Mouse (Mus musculus) cortical plate, adult 2 months (tissue): ENCODE results near the gene 1700029P11Rik. TPM values are rescaled to one million over a fixed set of nuclear protein-coding genes. Genes with fewer than 3 reads are reported as not detected.
"Not testable (repeated sequence)": the region's sequence is repeated elsewhere in the genome, so short reads cannot be mapped to it uniquely, and the experiment has no call there.

Experiments
- H3K27ac ChIP-seq: fragments of 200-500 bp; 2 replicates; pipeline ENCODE4 v1.5.1; 2012; ENCODE audit warnings: low read length, control low read depth, inconsistent platforms; ENCODE audit not compliant: insufficient read depth
- H3K4me1 ChIP-seq: fragments of 200-500 bp; 2 replicates; pipeline ENCODE4 v1.6.1; 2011; ENCODE audit warnings: low read length; ENCODE audit not compliant: control insufficient read depth, insufficient read depth
- H3K4me3 ChIP-seq: fragments of 200-500 bp; 2 replicates; pipeline ENCODE4 v1.5.1; 2011; ENCODE audit warnings: mild to moderate bottlenecking, low read length, control low read depth; ENCODE audit not compliant: insufficient read depth
- CTCF ChIP-seq: fragments of 200-500 bp; IDR thresholded peaks from 2 replicates; pipeline ENCODE4 v1.5.1; 2011; ENCODE audit warnings: mild to moderate bottlenecking, control low read depth, low read length; ENCODE audit not compliant: insufficient read depth; ENCODE audit errors: extremely low read depth
- POLR2A ChIP-seq: fragments of 200-500 bp; IDR thresholded peaks from 2 replicates; pipeline ENCODE4 v1.6.1; 2011; ENCODE audit warnings: mild to moderate bottlenecking, low read length, control low read depth; ENCODE audit not compliant: insufficient read depth; ENCODE audit errors: extremely low read depth
- polyA plus RNA-seq: library from polyadenylated mRNA; depleted of rRNA; stranded (reverse); fragments of >200 nt; gene quantifications from 2 replicates; pipeline ENCODE4 v1.2.3, GENCODE M21; 2012

The 1700029P11Rik gene
- polyA plus RNA-seq, 1 experiment = not detected

DNA sequence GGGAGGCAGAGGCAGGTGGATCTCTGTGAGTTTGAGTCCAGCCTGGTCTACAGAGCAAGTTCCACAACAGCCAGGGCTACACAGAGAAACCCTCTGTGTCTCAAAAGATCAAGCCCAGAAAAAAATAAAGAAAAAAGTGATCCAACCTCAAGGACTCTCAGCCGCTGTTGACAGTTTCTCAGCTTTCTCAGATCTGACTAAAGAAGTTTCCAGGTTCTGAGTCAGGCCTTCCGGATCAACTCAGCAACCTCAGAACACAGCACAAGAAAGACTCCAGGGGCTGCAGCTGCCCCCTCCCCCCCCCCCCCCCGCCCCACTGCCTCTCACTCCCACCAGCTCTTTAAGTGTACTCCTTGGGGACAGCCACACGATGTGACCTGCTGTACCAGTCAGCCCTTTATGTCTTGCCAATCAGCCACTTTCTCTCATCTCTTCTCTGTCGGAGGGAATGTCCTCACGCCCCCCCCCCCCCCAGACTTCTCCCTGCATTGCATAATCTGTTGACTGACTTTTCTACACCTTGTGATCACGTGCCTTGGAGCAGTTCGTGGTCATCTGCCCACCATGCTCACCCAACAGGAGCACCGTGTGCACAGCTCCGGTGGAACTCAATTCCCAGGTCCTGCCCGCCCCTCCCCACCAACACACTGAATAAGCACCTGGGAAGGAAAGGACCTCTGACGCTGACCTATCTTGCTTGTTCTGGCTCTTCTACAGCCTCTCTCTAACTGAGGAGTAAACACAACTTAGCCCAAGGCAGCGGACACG lies 14.1 kb upstream of the 1700029P11Rik start:
- Histone ChIP-seq H3K4me1 (no peaks in the 10 kb centered on the region), H3K4me3 (no peak overlapping the region), H3K27ac (no peak overlapping the region)
- TF ChIP-seq POLR2A = no peak
- no peak for TF ChIP-seq CTCF

DNA sequence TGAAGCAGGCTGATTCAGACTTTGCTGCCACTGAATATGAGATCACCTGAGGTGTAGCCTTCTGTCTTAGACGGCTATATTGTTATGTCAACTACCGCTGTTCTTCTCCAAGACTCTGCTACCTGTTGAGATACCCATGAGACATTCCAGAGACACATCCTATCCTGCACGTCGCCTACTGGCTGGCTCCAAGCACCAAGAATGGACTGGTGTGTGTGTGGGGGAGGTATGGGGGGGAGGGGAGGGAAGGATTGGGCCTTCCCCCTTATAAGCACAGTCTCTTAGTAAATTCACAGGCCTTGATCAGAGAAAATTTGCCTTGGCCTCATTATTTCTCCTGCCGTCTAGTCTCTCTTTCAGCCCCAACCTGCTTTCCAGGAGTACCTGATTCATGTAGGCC lies 12.5 kb upstream of the 1700029P11Rik start:
- Histone ChIP-seq H3K27ac (no peak overlapping the region), H3K4me1 (no peaks in the 10 kb centered on the region), H3K4me3 (no peak overlapping the region)
- TF ChIP-seq CTCF (no peak), POLR2A (no peak)

DNA sequence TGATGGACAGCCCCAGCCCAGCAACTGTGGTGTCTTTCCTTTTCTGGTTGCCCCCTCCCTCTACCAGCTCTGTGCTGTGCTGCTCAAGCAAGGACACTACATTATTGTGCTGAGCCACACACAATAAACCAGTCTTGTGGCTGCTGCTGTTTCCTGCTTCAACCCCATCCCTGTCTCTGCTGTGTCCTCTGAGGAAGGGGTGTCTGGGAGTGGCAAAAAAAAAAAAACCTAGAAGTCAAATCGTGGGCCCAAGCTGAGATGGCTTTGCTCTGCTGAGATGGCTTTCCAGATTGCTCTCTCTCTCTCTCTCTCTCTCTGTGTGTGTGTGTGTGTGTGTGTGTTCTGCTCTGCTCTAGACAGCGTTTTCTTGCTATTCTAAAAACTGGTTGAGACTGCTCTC lies 11.9 kb upstream of the 1700029P11Rik start:
- TF ChIP-seq CTCF (no peak), POLR2A (no peak)
- no peak overlapping the region for H3K27ac ChIP-seq
- H3K4me3 ChIP-seq = no peak overlapping the region
- no peaks in the 10 kb centered on the region for H3K4me1 ChIP-seq

GRCm38 (mm10) chr15:81969173-81969572 lies 11.2 kb upstream of the 1700029P11Rik start:
- Histone ChIP-seq H3K4me1 (no peaks in the 10 kb centered on the region), H3K4me3 (no peak overlapping the region), H3K27ac (no peak overlapping the region)
- TF ChIP-seq POLR2A (no peak), CTCF (no peak)

- H3K4me3 ChIP-seq, H3K4me1 ChIP-seq, H3K27ac ChIP-seq: not testable (repeated sequence)
Observed at GRCm38 (mm10) chr15:81969635-81970034, 10.7 kb upstream of the 1700029P11Rik start.

- not testable (repeated sequence) for H3K4me1 ChIP-seq, H3K27ac ChIP-seq, H3K4me3 ChIP-seq
Observed at GRCm38 (mm10) chr15:81970498-81970897, 9.8 kb upstream of the 1700029P11Rik start.

GRCm38 (mm10) chr15:81975156-81975555 lies 5.2 kb upstream of the 1700029P11Rik start:
- not testable (repeated sequence) for H3K27ac ChIP-seq, H3K4me1 ChIP-seq, H3K4me3 ChIP-seq

DNA sequence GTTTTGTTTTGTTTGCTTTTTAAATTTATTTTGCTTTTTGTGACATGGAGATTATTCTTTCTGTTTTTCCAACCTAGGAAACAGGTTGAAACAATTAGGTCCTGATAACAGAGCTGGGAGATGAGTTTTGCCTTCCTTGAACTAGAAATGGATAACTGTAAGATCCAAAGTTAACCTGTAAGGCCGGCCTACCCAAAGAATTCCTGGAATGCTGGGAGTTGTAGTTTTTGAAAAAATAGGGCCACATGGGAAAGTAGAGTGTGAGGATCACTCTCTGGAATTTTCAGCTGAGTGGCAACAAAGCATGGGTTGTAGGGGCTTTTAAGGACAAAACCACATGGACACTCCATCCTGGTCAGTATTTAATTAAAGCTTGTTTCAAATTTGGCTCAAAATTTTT lies 1.8 kb downstream of the 1700029P11Rik start:
- Histone ChIP-seq H3K4me3 (no peak overlapping the region), H3K4me1 (no peaks in the 10 kb centered on the region), H3K27ac (no peak overlapping the region)
- TF ChIP-seq CTCF (no peak), POLR2A (no peak)

DNA sequence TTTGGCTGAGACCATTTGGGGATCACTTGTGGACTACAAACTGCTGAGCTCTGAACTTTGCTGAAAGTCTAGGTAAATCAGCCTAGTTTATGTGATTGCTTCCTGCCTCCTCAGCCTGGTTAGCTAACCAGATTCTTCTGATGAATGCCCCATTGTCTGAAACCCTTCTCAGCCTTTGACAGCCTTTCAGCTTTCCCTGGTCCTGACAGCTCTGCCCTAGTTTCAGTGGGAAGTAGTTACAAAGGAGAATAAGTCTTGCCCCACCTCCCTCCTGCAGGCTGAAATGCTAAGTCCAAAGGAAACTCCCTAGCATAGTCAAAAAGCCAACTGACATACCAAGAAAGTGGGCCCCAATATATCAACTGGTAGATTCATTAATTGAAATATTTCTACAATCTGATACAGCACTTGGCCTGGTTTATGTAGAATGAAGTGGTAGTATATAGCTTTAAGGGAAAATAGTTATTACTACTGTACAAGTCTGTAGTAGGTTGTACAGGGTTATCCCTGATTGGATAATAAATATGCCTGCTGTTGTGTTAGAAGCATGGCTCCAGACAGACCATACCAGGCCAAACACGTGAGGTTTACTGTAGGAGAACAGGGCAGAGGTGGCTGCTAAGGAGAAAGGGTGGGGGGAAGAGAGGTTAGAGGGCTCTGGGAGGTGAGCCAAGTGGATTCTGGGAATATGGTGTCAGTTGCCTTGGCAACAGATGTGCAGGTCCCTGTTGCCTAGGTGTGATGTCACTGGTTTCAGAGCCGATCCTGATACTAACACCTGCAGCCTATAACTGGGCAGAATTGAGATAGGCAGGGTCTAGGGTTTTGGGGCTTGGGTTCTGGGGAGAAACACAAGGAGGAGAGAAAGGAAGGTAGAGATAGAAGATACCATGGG lies 5.2 kb downstream of the 1700029P11Rik start:
- 0 out of 2 replicates have a peak overlapping the region, but pooled peaks have one; percentile 59 for H3K27ac ChIP-seq
- no peak overlapping the region for H3K4me3 ChIP-seq
- H3K4me1 ChIP-seq = no peaks in the 10 kb centered on the region
- TF ChIP-seq CTCF = no peak
- TF ChIP-seq POLR2A = no peak

- H3K27ac ChIP-seq = no peak within 1 kb of the TSS
- no peaks in the 10 kb centered on the region for H3K4me1 ChIP-seq
- no peak within 1 kb of the TSS for H3K4me3 ChIP-seq
- TF ChIP-seq POLR2A = no peak
- no peak for TF ChIP-seq CTCF
Observed at GRCm38 (mm10) chr15:81987646-81988045, 7.3 kb downstream of the 1700029P11Rik start, which contains the start of gene Xrcc6. Gene Xrcc6, plus strand, starts transcription at chr15:81987835.
